Mouse (Mus musculus) heart, embryonic 10.5 days (tissue): Measurements from ENCODE around the gene Pus7. TPM values are rescaled to one million over a fixed set of nuclear protein-coding genes. Genes with fewer than 3 reads are reported as not detected.

Experiments used
- polyA plus RNA-seq: library from polyadenylated mRNA; unstranded; fragments of >200 nt; fragmentation: Nextera tagmentation; extraction: Ambion mirVana; gene quantifications from 2 replicates; pipeline ENCODE4 v1.2.1, GENCODE M21; 2016

Gene Pus7
- polyA plus RNA-seq, 1 experiment from 2014 or later: 38.3 TPM

Other genes starting within 250 kb of the Pus7 start
- 42.8 and 44.9 TPM in 2 replicates for gene Srpk2, start 99.1 kb downstream of the Pus7 start, polyA plus RNA-seq
- 31.6 and 33.2 TPM in 2 replicates for gene Rint1, start 4.0 kb upstream of the Pus7 start, polyA plus RNA-seq
- 97.3 and 108 TPM in 2 replicates for gene Tomm7, start 60.5 kb upstream of the Pus7 start, polyA plus RNA-seq
- 27.5 and 39.7 TPM in 2 replicates for gene Fam126a, start 247.0 kb upstream of the Pus7 start, polyA plus RNA-seq